Mouse (Mus musculus): ENCODE measurements at regions not wholly inside any gene's neighbourhood (a gene's known extent, or its start where the extent isn't known, plus 50 kb on each side); places are given as distances from the start of the nearest gene placed in this dataset.

DNA sequence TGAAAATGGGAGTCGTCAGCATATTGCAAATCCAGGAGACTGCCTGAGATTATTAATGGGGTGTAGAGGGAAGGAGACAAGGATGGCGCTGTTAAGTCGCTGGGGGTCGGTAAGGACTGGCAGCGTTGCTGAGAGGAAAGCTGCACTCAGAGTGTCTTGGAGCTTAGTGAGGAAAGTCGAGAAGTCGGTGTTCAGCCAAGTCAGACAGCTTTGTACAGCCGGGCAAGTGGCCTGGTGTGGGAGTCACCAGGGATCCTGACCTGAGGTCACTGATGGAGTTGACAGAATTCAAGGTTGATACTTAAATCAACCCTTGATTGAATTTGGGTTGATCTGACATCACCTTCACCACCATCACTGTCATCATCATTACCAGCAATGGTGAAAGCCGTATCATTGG, 175.3 kb downstream of the Slc30a10 start:
- no peak overlapping the region for H3K27ac ChIP-seq (replicated peaks)
- no peak overlapping the region for H3K4me3 ChIP-seq
- no peaks in the 10 kb centered on the region for H3K36me3 ChIP-seq
- H3K4me2 ChIP-seq (replicated peaks) = no peak overlapping the region
- no peak overlapping the region for H3K9ac ChIP-seq (replicated peaks)
- H3K9me3 ChIP-seq = no peaks in the 10 kb centered on the region
- no peak for ATAC-seq (replicated peaks)
- no peaks in the 10 kb centered on the region for H3K27me3 ChIP-seq
- WGBS = 93% methylated on average over 9 of the region's 9 CpGs
- H3K4me1 ChIP-seq = no peaks in the 10 kb centered on the region

DNA sequence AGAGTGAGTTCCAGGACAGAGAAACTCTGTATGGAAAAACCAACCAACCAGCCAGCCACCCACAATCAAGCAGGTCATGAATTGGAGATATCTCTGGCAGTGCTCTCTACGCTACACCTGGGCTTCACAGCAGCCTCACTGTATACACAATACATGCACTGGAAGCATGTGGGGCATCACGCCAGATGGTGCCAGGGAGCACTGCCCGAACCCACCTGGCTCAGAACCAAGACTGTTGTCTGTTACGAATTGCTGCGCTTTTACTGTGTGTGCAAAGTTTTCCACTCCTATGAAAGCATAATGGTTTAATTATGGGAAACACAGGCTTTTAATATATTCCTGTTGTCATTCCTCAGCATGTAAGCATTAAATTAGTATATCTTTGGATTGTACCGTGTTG, 184.0 kb downstream of the Slc30a10 start:
- no peak overlapping the region for H3K27ac ChIP-seq (replicated peaks)
- no peak overlapping the region for H3K9ac ChIP-seq (replicated peaks)
- H3K4me1 ChIP-seq = 0 out of 2 replicates have a peak, but pooled peaks cover 3% of the 10 kb centered on the region
- no peak overlapping the region for H3K4me2 ChIP-seq (replicated peaks)
- WGBS = 55% methylated on average over 6 of the region's 6 CpGs
- no peaks in the 10 kb centered on the region for H3K27me3 ChIP-seq
- H3K36me3 ChIP-seq = no peaks in the 10 kb centered on the region
- no peak overlapping the region for H3K4me3 ChIP-seq
- ATAC-seq (replicated peaks) = no peak
- no peaks in the 10 kb centered on the region for H3K9me3 ChIP-seq

DNA sequence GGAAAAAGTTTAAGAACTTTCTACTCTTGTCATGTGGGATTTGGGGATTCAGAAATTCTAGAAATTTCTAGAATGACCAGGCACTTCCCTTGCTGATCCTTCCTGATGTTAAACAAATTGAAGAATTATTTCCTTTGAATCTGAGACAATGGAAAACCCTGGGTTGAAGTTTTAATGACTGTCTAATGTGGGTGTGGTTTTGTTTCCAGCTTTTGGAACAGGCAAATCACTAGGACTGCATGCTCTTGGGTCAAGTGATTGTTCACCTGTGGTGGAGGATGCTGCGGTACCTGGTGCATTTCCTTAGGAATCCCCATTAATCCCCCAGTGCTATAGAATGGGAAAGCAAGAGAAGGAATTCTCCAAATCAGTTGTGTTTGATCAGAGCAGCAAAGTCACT, 184.8 kb downstream of the Slc30a10 start:
- no peak overlapping the region for H3K4me3 ChIP-seq
- no peaks in the 10 kb centered on the region for H3K36me3 ChIP-seq
- H3K4me1 ChIP-seq = 0 out of 2 replicates have a peak, but pooled peaks cover 3% of the 10 kb centered on the region
- no peak for ATAC-seq (replicated peaks)
- H3K9me3 ChIP-seq = no peaks in the 10 kb centered on the region
- 90% methylated on average over 1 of the region's 1 CpGs for WGBS
- no peaks in the 10 kb centered on the region for H3K27me3 ChIP-seq
- no peak overlapping the region for H3K27ac ChIP-seq (replicated peaks)
- H3K9ac ChIP-seq (replicated peaks) = no peak overlapping the region
- H3K4me2 ChIP-seq (replicated peaks) = no peak overlapping the region

DNA sequence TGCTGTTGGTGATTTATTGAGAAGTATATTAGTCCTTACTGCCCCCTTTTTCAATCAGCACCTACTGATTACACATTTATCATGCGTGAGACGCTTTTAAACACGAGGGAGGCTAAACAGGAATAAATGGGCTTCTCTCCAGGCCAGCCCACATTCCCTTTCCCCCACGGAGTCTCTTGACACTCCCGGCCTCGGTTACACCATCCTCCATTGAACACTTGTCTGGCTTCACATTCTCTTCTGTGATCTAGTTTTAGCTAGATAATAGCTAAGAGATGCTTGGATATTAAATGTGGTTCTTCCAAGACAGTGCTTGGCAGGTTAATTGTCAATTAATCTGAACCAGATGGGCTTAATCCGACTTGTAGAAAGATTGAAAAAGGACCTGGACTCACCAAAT, 189.4 kb downstream of the Slc30a10 start:
- H3K36me3 ChIP-seq = no peaks in the 10 kb centered on the region
- 61% methylated on average over 7 of the region's 7 CpGs for WGBS
- no peak overlapping the region for H3K9ac ChIP-seq (replicated peaks)
- no peaks in the 10 kb centered on the region for H3K4me1 ChIP-seq
- ATAC-seq (replicated peaks) = no peak
- H3K27ac ChIP-seq (replicated peaks) = no peak overlapping the region
- H3K4me3 ChIP-seq = no peak overlapping the region
- H3K27me3 ChIP-seq = no peaks in the 10 kb centered on the region
- H3K4me2 ChIP-seq (replicated peaks) = no peak overlapping the region
- H3K9me3 ChIP-seq = no peaks in the 10 kb centered on the region

DNA sequence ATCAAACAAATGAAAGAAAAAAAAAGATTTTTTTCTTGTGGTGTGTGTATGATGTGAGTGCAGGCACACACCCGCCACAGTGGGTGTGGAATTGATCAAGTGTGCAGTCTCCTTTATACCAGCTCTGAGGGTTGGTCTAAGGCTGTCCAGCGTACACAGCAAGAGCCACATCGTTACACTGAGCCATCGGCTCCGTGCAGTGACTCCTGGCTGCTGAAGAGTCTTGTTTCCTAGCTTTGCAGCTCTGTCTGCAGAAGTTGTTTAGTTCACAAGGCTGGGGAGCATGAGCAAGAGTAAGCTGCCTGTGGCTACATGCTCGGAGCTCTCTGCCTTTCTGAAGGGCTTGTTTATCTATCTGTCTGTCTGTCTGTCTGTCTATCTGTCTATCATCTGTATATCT, 193.5 kb downstream of the Slc30a10 start:
- H3K9me3 ChIP-seq = no peaks in the 10 kb centered on the region
- H3K36me3 ChIP-seq = no peaks in the 10 kb centered on the region
- no peak for ATAC-seq (replicated peaks)
- no peaks in the 10 kb centered on the region for H3K27me3 ChIP-seq
- no peak overlapping the region for H3K9ac ChIP-seq (replicated peaks)
- H3K4me1 ChIP-seq = no peaks in the 10 kb centered on the region
- 82% methylated on average over 6 of the region's 6 CpGs for WGBS
- H3K4me2 ChIP-seq (replicated peaks) = no peak overlapping the region
- H3K4me3 ChIP-seq = no peak overlapping the region
- H3K27ac ChIP-seq (replicated peaks) = no peak overlapping the region

DNA sequence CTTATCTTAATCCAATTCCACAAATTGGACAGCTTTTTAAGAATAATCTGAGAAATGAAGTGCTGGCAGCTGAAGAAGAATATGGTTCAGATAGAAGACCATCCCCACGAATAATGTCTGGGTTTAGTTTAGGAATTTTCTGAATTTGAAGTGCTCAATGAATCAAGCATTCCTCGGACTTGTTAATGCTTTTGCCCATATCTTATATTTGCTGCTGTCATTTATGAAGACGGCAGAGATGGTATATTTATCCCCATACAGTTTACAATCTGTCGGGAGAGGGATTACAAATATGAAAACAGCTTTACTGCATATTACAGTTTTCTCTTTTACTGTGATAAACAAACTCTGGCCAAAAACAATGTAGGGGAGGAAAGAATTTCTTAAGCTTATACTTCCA, 194.3 kb downstream of the Slc30a10 start:
- Histone ChIP-seq H3K4me2 (replicated peaks) (no peak overlapping the region), H3K9ac (replicated peaks) (no peak overlapping the region), H3K4me1 (no peaks in the 10 kb centered on the region), H3K36me3 (no peaks in the 10 kb centered on the region), H3K27me3 (no peaks in the 10 kb centered on the region), H3K9me3 (no peaks in the 10 kb centered on the region), H3K4me3 (no peak overlapping the region), H3K27ac (replicated peaks) (no peak overlapping the region)
- no peak for ATAC-seq (replicated peaks)
- 92% methylated on average over 4 of the region's 4 CpGs for WGBS

DNA sequence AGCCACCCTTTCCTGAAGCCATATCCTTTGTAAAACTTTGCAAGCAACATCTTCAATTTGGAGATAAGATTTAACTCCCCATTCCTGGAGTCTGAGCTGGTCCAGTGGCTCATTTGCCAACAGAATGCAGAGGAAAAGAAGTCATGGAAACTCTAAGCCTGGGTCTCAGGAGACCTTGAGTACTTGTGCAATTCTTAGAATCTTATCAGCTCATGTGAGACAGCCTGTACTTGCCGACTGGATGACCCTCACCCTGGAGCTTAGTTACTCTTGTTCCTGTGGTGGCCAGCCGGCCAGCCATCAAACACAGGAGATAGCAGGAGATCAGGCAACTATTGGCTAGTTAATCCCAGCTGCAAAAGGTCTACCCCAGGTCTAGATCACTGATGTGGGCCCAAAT, 196.3 kb downstream of the Slc30a10 start:
- ATAC-seq (replicated peaks) = no peak

DNA sequence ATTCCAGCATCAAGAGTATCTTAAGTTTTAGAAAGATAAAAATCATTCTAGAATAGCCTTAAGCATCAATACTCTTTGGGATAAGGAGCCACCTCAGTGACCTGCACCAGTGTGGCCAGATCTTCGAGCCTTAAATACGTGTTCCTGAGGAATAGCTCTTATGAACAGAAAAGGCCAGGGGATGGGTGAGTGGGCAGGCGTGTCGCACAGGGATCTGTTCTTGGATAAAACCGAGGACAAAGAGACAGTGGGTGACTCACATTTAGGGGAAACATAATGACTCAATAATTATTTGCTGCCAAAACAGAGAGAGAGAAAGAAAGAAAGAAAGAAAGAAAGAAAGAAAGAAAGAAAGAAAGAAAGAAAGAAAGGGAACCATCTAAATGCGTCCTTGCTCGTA, 200.4 kb downstream of the Slc30a10 start:
- H3K4me1 ChIP-seq = 0 out of 2 replicates have a peak, but pooled peaks cover 4% of the 10 kb centered on the region
- H3K9ac ChIP-seq (replicated peaks) = no peak overlapping the region
- no peak overlapping the region for H3K27ac ChIP-seq (replicated peaks)
- WGBS = 50% methylated on average over 7 of the region's 7 CpGs
- no peaks in the 10 kb centered on the region for H3K27me3 ChIP-seq
- no peak overlapping the region for H3K4me2 ChIP-seq (replicated peaks)
- H3K4me3 ChIP-seq = no peak overlapping the region
- no peaks in the 10 kb centered on the region for H3K9me3 ChIP-seq
- H3K36me3 ChIP-seq = no peaks in the 10 kb centered on the region
- ATAC-seq (replicated peaks) = no peak

More for the DNA sequence above, 196.3 kb downstream of the Slc30a10 start:
- H3K9me3 ChIP-seq = no peaks in the 10 kb centered on the region
- H3K4me1 ChIP-seq = 0 out of 2 replicates have a peak, but pooled peaks cover 2% of the 10 kb centered on the region
- H3K4me2 ChIP-seq (replicated peaks) = no peak overlapping the region
- no peaks in the 10 kb centered on the region for H3K36me3 ChIP-seq
- H3K27ac ChIP-seq (replicated peaks) = no peak overlapping the region
- no peaks in the 10 kb centered on the region for H3K27me3 ChIP-seq
- WGBS = 82% methylated on average over 2 of the region's 2 CpGs
- H3K9ac ChIP-seq (replicated peaks) = no peak overlapping the region
- H3K4me3 ChIP-seq = no peak overlapping the region

DNA sequence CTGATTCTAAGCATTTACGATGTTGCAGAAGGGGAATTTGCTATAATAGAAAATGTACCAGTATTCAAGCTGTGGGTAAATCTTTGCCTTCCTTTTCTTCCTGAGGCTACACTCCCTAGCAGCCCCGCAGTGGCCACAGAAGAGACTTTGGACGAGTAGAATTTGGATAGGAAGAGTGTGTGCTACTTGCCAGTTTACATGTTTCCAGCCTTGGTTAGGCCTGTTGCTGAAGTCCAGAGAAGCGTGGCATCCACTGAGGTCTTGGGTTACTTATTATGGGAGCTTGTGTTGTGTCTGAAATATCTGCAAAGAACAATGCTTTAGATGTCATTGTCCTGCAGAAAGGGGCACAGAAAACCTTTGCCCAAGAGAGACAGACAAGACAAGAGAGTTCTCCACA, 200.8 kb downstream of the Slc30a10 start:
- no peak overlapping the region for H3K4me3 ChIP-seq
- no peak overlapping the region for H3K4me2 ChIP-seq (replicated peaks)
- H3K27me3 ChIP-seq = no peaks in the 10 kb centered on the region
- no peak overlapping the region for H3K9ac ChIP-seq (replicated peaks)
- ATAC-seq (replicated peaks) = no peak
- no peak overlapping the region for H3K27ac ChIP-seq (replicated peaks)
- no peaks in the 10 kb centered on the region for H3K9me3 ChIP-seq
- H3K36me3 ChIP-seq = no peaks in the 10 kb centered on the region
- 0 out of 2 replicates have a peak, but pooled peaks cover 4% of the 10 kb centered on the region for H3K4me1 ChIP-seq
- WGBS = 57% methylated on average over 4 of the region's 4 CpGs

DNA sequence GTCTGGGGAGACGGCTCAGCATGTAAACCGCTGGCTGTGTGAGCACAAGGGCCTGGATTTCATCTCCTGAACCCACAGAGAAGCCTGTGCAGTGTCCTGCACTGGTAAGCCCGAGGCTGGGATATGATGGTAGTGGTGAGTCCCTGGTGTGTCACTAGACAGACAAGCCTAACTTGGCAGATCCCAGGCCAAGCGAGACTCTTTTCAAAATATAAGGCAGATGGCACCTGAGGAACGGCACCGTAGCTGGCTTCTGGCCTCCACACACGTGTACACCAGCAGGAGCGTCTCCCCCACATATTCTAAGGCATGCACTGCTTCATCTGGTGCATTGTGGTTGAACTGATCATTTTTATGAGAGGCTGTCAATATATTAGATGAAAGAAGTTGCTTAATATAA, 202.6 kb downstream of the Slc30a10 start:
- H3K9me3 ChIP-seq = no peaks in the 10 kb centered on the region
- H3K27ac ChIP-seq (replicated peaks) = no peak overlapping the region
- H3K27me3 ChIP-seq = no peaks in the 10 kb centered on the region
- no peak for ATAC-seq (replicated peaks)
- H3K4me1 ChIP-seq = 0 out of 2 replicates have a peak, but pooled peaks cover 4% of the 10 kb centered on the region
- H3K4me2 ChIP-seq (replicated peaks) = no peak overlapping the region
- 82% methylated on average over 8 of the region's 8 CpGs for WGBS
- H3K36me3 ChIP-seq = no peaks in the 10 kb centered on the region
- no peak overlapping the region for H3K4me3 ChIP-seq
- H3K9ac ChIP-seq (replicated peaks) = no peak overlapping the region

DNA sequence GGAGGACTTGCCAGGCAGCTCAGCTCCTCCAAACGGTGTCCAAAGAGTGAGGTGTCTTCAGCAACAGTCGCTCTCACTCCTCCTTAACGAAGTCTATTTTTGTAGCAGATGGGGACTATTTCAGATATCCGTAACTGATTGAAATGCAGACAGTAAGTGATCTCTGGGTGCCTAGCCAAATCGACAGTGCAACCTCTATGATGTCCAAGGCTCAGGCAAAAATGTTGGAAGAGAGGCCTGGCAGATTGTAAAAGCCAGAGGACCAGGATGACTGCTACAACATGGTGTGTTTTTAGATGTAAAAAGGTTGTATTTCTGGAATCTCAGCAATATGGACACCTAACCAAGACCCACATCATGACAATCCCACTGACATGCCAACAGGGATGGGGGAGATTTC, 204.8 kb downstream of the Slc30a10 start:
- Histone ChIP-seq H3K27me3 (no peaks in the 10 kb centered on the region), H3K4me1 (0 out of 2 replicates have a peak, but pooled peaks cover 4% of the 10 kb centered on the region), H3K9me3 (no peaks in the 10 kb centered on the region), H3K36me3 (no peaks in the 10 kb centered on the region), H3K4me2 (replicated peaks) (no peak overlapping the region), H3K27ac (replicated peaks) (no peak overlapping the region), H3K9ac (replicated peaks) (no peak overlapping the region), H3K4me3 (no peak overlapping the region)
- no peak for ATAC-seq (replicated peaks)
- WGBS = 70% methylated on average over 5 of the region's 5 CpGs

DNA sequence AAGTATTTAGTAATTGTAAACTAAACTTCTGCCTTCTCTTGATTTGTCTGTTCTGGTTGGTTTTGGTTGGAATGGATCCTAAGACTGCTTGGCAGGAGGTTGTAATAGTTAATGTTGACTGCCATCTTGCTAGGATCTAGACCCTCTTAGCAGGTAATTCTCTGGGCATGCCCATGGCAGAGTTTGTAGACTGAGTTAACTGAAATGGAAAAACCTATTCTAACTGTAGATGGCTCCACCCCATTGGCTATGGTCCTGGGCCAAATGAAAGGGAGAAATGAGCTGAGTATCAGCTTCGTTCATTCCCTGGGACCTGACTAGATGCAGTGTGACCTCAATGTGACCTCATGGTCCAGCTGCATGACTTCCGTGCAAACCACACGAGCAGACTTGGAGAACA, 207.7 kb downstream of the Slc30a10 start:
- WGBS = 83% methylated on average over 3 of the region's 3 CpGs
- ATAC-seq (replicated peaks) = no peak
- no peaks in the 10 kb centered on the region for H3K9me3 ChIP-seq
- H3K4me2 ChIP-seq (replicated peaks) = no peak overlapping the region
- no peak overlapping the region for H3K27ac ChIP-seq (replicated peaks)
- H3K36me3 ChIP-seq = no peaks in the 10 kb centered on the region
- H3K9ac ChIP-seq (replicated peaks) = no peak overlapping the region
- no peaks in the 10 kb centered on the region for H3K27me3 ChIP-seq
- H3K4me3 ChIP-seq = no peak overlapping the region
- H3K4me1 ChIP-seq = no peaks in the 10 kb centered on the region

DNA sequence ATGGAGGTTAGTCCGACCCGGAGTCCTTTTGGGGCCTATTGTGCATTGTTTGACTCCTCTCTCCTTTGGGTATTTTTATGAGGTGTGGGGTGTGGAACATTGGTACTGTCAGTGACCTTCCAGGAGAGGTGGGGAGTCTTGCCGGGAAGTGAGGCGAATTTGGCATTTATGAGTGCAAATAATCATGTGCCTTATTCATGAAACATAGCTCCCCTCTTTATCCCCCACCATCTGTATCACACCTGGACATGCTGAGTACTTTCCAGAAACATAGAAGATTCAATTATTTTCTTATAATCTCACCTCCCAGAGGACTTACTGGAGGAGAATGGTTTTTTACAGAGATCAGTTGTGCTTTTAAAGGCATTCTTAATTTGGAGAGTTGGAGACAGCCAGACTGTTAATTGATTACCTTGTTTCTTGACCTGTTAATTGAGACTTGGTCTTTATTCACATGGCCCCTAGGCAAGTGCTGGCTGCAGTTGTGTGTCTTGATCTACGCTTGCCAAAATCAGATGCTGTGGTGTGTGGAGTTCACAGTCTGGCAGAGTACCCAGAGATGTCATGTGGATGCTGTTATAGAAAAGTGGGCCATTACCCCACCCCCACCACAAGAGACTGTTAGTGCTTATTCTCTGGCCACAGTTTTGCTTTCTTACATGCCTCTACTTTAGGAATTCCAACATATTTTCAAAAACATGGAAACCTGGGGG, 215.5 kb downstream of the Slc30a10 start:
- H3K4me2 ChIP-seq (replicated peaks) = no peak overlapping the region
- WGBS = 61% methylated on average over 5 of the region's 5 CpGs
- H3K36me3 ChIP-seq = no peaks in the 10 kb centered on the region
- H3K4me3 ChIP-seq = no peak overlapping the region
- ATAC-seq (replicated peaks) = peak; percentile 69
- no peaks in the 10 kb centered on the region for H3K9me3 ChIP-seq
- no peaks in the 10 kb centered on the region for H3K27me3 ChIP-seq
- peaks cover 9% of the 10 kb centered on the region for H3K4me1 ChIP-seq
- no peak overlapping the region for H3K9ac ChIP-seq (replicated peaks)
- H3K27ac ChIP-seq (replicated peaks) = no peak overlapping the region
